Mouse (Mus musculus): ENCODE measurements around the gene Caap1.

DNA sequence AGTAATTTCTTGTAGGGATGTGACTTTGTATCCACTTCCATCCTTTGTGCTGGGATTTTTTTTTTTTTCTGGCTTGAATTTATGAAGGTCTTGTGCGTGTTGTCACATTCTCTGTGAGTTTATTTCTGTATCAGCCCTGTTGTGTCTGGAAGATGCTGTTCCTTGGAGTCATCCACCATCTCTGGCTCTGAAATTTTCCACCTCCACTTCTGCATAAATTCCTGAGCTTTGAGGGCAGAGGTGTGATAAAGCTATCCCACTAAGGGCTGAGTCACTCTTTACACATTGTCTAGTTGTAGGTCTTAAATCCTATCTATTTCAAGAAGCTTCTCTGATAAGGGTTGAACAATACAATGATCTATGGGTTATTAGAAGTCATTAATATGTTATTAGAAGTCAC lies 101.7 kb downstream of the Caap1 start:
- no peak for TF ChIP-seq CTCF (IDR thresholded peaks at IDR 0.05; ENCODE audit: control insufficient read depth, insufficient read depth, insufficient read length)
- TF ChIP-seq USF1 (IDR thresholded peaks at IDR 0.05; ENCODE audit: low read depth), result no peak
- TF ChIP-seq CEBPB (IDR thresholded peaks at IDR 0.05; ENCODE audit: low read depth), result no peak
- no peak for TF ChIP-seq MYOD1 (IDR thresholded peaks at IDR 0.05; ENCODE audit: control insufficient read depth, insufficient read length, low read depth)
- no peak for TF ChIP-seq MAX (IDR thresholded peaks at IDR 0.05)
- no peak for TF ChIP-seq FOSL1 (IDR thresholded peaks at IDR 0.05; ENCODE audit: insufficient read depth, low read length, poor library complexity, severe bottlenecking)
